Mouse (Mus musculus) left cerebral cortex, adult 18-20 months (tissue): ENCODE data around the gene Ybx2. TPM values are rescaled to one million over a fixed set of nuclear protein-coding genes. Genes with fewer than 3 reads are reported as not detected.

Experiments used
- DNase-seq, 2 experiments: peaks; one replicate each; pipeline ENCODE4 v3.0.0; 2021 to 2022; ENCODE audit warnings: low spot score in 2 of 2, mixed read lengths in 1 of 2
- microRNA-seq, 2 experiments: library from miRNA; unstranded; fragments of <30 nt; microRNA quantifications; one replicate each; pipeline ENCODE4 v1.2.0; 2021
- total RNA-seq, 2 experiments: library from RNA; stranded (reverse); gene quantifications; 2 replicates each; pipeline ENCODE4 v1.2.3; 2021

Gene Ybx2
- total RNA-seq, 2 experiments from 2014 or later, result 4.6 to 6.5 TPM

GRCm38 (mm10) chr11:69989949-69990348 is 54.4 kb downstream of the Ybx2 start:
- no peak for DNase-seq

Small RNAs within 50 kb of the gene (microRNA-seq; reads per million reads assigned to microRNA genes)
- gene Gm44349, result 0 reads per million in 2 experiments

Other genes with a start within 250 kb of the Ybx2 start
- gene Tnfsf12, start 239.9 kb upstream of the Ybx2 start, total RNA-seq, result 10 to 100 TPM; 11.5 to 12.1 TPM
- gene Tnfsfm13, start 239.7 kb upstream of the Ybx2 start, total RNA-seq, result 1 to 10 TPM; 1.7 to 4.1 TPM
- gene Polr2a, start 177.2 kb upstream of the Ybx2 start, total RNA-seq, result 10 to 100 TPM; 44.2 to 46.2 TPM
- not detected for gene Slc35g3, start 173.8 kb upstream of the Ybx2 start, total RNA-seq
- gene Zbtb4, start 169.9 kb upstream of the Ybx2 start, total RNA-seq, result 100 to 1,000 TPM; 146 to 156 TPM
- 1 to 10 TPM; 1.2 TPM for gene Chrnb1, start 139.9 kb upstream of the Ybx2 start, total RNA-seq
- gene Fgf11, start 133.9 kb upstream of the Ybx2 start, total RNA-seq, result 10 to 100 TPM; 17.1 to 18.5 TPM
- gene Tmem102, start 130.2 kb upstream of the Ybx2 start, total RNA-seq, result under 1 TPM in 1 of 2 experiments, not detected in 1; 0.26 TPM
- gene Gm39566, start 120.5 kb upstream of the Ybx2 start, total RNA-seq, result not detected
- not detected for gene Spem2, start 117.3 kb upstream of the Ybx2 start, total RNA-seq
- not detected for gene Spem1, start 113.6 kb upstream of the Ybx2 start, total RNA-seq
- gene Nlgn2, start 98.0 kb upstream of the Ybx2 start, total RNA-seq, result 100 to 1,000 TPM; 215 to 224 TPM
- 100 to 1,000 TPM; 120 to 143 TPM for gene Tmem256, start 97.3 kb upstream of the Ybx2 start, total RNA-seq
- gene Plscr3, start 89.4 kb upstream of the Ybx2 start, total RNA-seq, result 10 to 100 TPM; 15.6 to 17.7 TPM
- under 1 TPM in 1 of 2 experiments, not detected in 1; 0.14 TPM for gene Tnk1, start 77.1 kb upstream of the Ybx2 start, total RNA-seq
- gene Tmem95, start 57.8 kb upstream of the Ybx2 start, total RNA-seq, result not detected
- gene Kctd11, start 54.4 kb upstream of the Ybx2 start, total RNA-seq, result 1 to 10 TPM; 1.2 to 1.4 TPM
- under 1 TPM in 1 of 2 experiments, not detected in 1; 0.14 TPM for gene Acap1, start 40.3 kb upstream of the Ybx2 start, total RNA-seq
- gene 2810408A11Rik, start 34.8 kb upstream of the Ybx2 start, total RNA-seq, result under 1 TPM; 0.35 to 0.72 TPM
- gene Neurl4, start 34.7 kb upstream of the Ybx2 start, total RNA-seq, result 100 to 1,000 TPM; 116 to 118 TPM
- 10 to 100 TPM; 33.0 to 33.4 TPM for gene Gps2, start 21.9 kb upstream of the Ybx2 start, total RNA-seq
- gene Eif5a, start 13.8 kb upstream of the Ybx2 start, total RNA-seq, result 100 to 1,000 TPM; 431 to 468 TPM
- 1 to 10 TPM; 4.9 to 6.4 TPM for gene Slc2a4, start 12.4 kb downstream of the Ybx2 start, total RNA-seq
- not detected for gene Cldn7, start 29.0 kb downstream of the Ybx2 start, total RNA-seq
- 100 to 1,000 TPM; 111 to 121 TPM for gene Ctdnep1, start 45.4 kb downstream of the Ybx2 start, total RNA-seq
- gene Elp5, start 46.7 kb downstream of the Ybx2 start, total RNA-seq, result 10 to 100 TPM; 78.8 to 87.3 TPM
- gene Gabarap, start 55.3 kb downstream of the Ybx2 start, total RNA-seq, result 100 to 1,000 TPM; 231 to 236 TPM
- 10 to 100 TPM; 52.6 to 53.8 TPM for gene Phf23, start 60.0 kb downstream of the Ybx2 start, total RNA-seq
- 10 to 100 TPM; 28.6 to 32.9 TPM for gene Dvl2, start 64.8 kb downstream of the Ybx2 start, total RNA-seq
- gene Acadvl, start 79.6 kb downstream of the Ybx2 start, total RNA-seq, result 10 to 100 TPM; 55.6 to 57.9 TPM
- 100 to 1,000 TPM; 718 to 731 TPM for gene Dlg4, start 81.1 kb downstream of the Ybx2 start, total RNA-seq
- 1 to 10 TPM; 2.2 to 3.8 TPM for gene Asgr1, start 118.3 kb downstream of the Ybx2 start, total RNA-seq
- not detected for gene Asgr2, start 156.8 kb downstream of the Ybx2 start, total RNA-seq
- 1 to 10 TPM; 1.0 TPM for gene Mgl2, start 194.5 kb downstream of the Ybx2 start, total RNA-seq
- 1 to 10 TPM; 2.6 to 4.0 TPM for gene Clec10a, start 220.4 kb downstream of the Ybx2 start, total RNA-seq